Mouse (Mus musculus) MEL (cell line): ENCODE results near the gene Impdh2.
A peak's percentile ranks its signal among the peaks of the same experiment; 100 is the strongest.

Experiments used
- BHLHE40 ChIP-seq: IDR thresholded peaks from 2 replicates; pipeline ENCODE4 v1.6.1; 2012; ENCODE audit warnings: low read depth, mild to moderate bottlenecking, inconsistent platforms, low read length, improper control_type of control experiment, borderline replicate concordance
- CTCF ChIP-seq, 3 experiments: IDR thresholded peaks in 2 of 3; conservative IDR thresholded peaks in 1 of 3; 2 replicates each; pipeline ENCODE4 v1.5.1; 2011 to 2012; ENCODE audit warnings: low read length in 3 of 3, low read depth in 2 of 3, mild to moderate bottlenecking in 2 of 3, improper control_type of control experiment in 1 of 3, inconsistent platforms in 1 of 3, mixed read lengths in 1 of 3, moderate library complexity in 1 of 3; ENCODE audit not compliant: control insufficient read depth in 1 of 3, insufficient read depth in 1 of 3, poor library complexity in 1 of 3, severe bottlenecking in 1 of 3
- ELF1 ChIP-seq: IDR thresholded peaks from 2 replicates; pipeline ENCODE4 v1.6.1; 2014; ENCODE audit warnings: low read depth, mild to moderate bottlenecking, inconsistent platforms, low read length, improper control_type of control experiment, moderate library complexity
- ETS1 ChIP-seq: IDR thresholded peaks from 2 replicates; pipeline ENCODE4 v1.6.1; 2012; ENCODE audit warnings: low read depth, mild to moderate bottlenecking, inconsistent platforms, low read length, improper control_type of control experiment, moderate library complexity
- MAX ChIP-seq: IDR thresholded peaks from 2 replicates; pipeline ENCODE4 v1.6.1; 2011; ENCODE audit warnings: low read length, improper control_type of control experiment
- MAZ ChIP-seq: IDR thresholded peaks from 2 replicates; pipeline ENCODE4 v1.6.1; 2012; ENCODE audit warnings: low read depth, mild to moderate bottlenecking, inconsistent platforms, low read length, improper control_type of control experiment
- POLR2A ChIP-seq, 2 experiments: IDR thresholded peaks; 2 replicates each; pipeline ENCODE4 v1.6.1; 2011 to 2012; ENCODE audit warnings: low read length in 2 of 2, mild to moderate bottlenecking in 2 of 2, control low read depth in 1 of 2, improper control_type of control experiment in 1 of 2, low read depth in 1 of 2, moderate library complexity in 1 of 2; ENCODE audit not compliant: control insufficient read depth in 1 of 2, insufficient read depth in 1 of 2, poor library complexity in 1 of 2
- POLR2AphosphoS5 ChIP-seq: IDR thresholded peaks from 2 replicates; pipeline ENCODE4 v1.6.1; 2012; ENCODE audit warnings: low read depth, borderline replicate concordance, mild to moderate bottlenecking, inconsistent platforms, low read length, moderate library complexity, mixed read lengths
- RCOR1 ChIP-seq: IDR thresholded peaks from 2 replicates; pipeline ENCODE4 v1.6.1; 2012; ENCODE audit warnings: low read depth, mild to moderate bottlenecking, inconsistent platforms, low read length, improper control_type of control experiment
- TAL1 ChIP-seq: IDR thresholded peaks from 2 replicates; pipeline ENCODE4 v1.6.1; 2012; ENCODE audit warnings: mild to moderate bottlenecking, inconsistent platforms, low read length, moderate library complexity, mixed read lengths
- USF1 ChIP-seq: IDR thresholded peaks from 2 replicates; pipeline ENCODE4 v1.6.1; 2014; ENCODE audit warnings: low read depth, mild to moderate bottlenecking, inconsistent platforms, low read length, improper control_type of control experiment, moderate library complexity

- TF ChIP-seq POLR2AphosphoS5, result no peak
- no peak for TF ChIP-seq TAL1
- no peak for TF ChIP-seq CTCF (IDR thresholded peaks at IDR 0.05 in 2 of 3, conservative IDR thresholded peaks at IDR 0.05 in 1 of 3; ENCODE audit: control insufficient read depth in 1 of 3, insufficient read depth in 1 of 3, low read depth in 2 of 3, low read length in 3 of 3, poor library complexity in 1 of 3, severe bottlenecking in 1 of 3)
- no peak for TF ChIP-seq ELF1
- peak; percentile 74 for TF ChIP-seq MAX
- peak; percentile 58; the same call in 1 of the 2 replicates for TF ChIP-seq ETS1
- no peak; the same call in 1 of the 2 replicates for TF ChIP-seq BHLHE40
- no peak for TF ChIP-seq RCOR1
- TF ChIP-seq MAZ, result peak; percentile 98
- peak; percentile 63 for TF ChIP-seq USF1
- TF ChIP-seq POLR2A (IDR thresholded peaks at IDR 0.05; ENCODE audit: control insufficient read depth in 1 of 2, insufficient read depth in 1 of 2, low read depth in 1 of 2, low read length in 2 of 2, poor library complexity in 1 of 2), result peak; percentile 71 to 88; a peak in 3 of 4 replicates
Measured at GRCm38 (mm10) chr9:108578545-108579343, 18.7 kb downstream of the Impdh2 start, which contains the start of gene Wdr6.
